Mouse (Mus musculus) intestine, postnatal 0 days (tissue): ENCODE measurements around the gene H2-T22. TPM values are rescaled to one million over a fixed set of nuclear protein-coding genes. Genes with fewer than 3 reads are reported as not detected.
A peak's percentile ranks its signal among the peaks of the same experiment; 100 is the strongest.

Source experiments
- ATAC-seq: fragments of 200-750 bp; cut with Nextera tagmentation; 2 replicates; pipeline ENCODE4 v1.8.0; 2017; ENCODE audit warnings: mild to moderate bottlenecking, moderate TSS enrichment, moderate library complexity
- H3K27ac ChIP-seq: fragments of 300-500 bp; sonication (generic); 2 replicates; pipeline ENCODE4 v1.5.1; 2014; ENCODE audit warnings: mild to moderate bottlenecking, low read depth, low read length, moderate library complexity
- H3K27me3 ChIP-seq: fragments of 300-500 bp; sonication (generic); replicated peaks from 2 replicates; pipeline ENCODE4 v1.6.1; 2014; ENCODE audit warnings: low read length, mixed read lengths; ENCODE audit not compliant: control insufficient read depth, insufficient read depth
- H3K36me3 ChIP-seq: fragments of 300-500 bp; sonication (generic); 2 replicates; pipeline ENCODE4 v1.6.1; 2014; ENCODE audit warnings: mild to moderate bottlenecking, moderate library complexity; ENCODE audit not compliant: control insufficient read depth, insufficient read depth
- H3K4me1 ChIP-seq: fragments of 300-500 bp; sonication (generic); replicated peaks from 2 replicates; pipeline ENCODE4 v1.6.1; 2014; ENCODE audit warnings: antibody characterized with exemption, low read length, mixed read lengths; ENCODE audit not compliant: control insufficient read depth, insufficient read depth
- H3K4me2 ChIP-seq: fragments of 300-500 bp; sonication (generic); replicated peaks from 2 replicates; pipeline ENCODE4 v1.6.1; 2014; ENCODE audit warnings: low read depth, mild to moderate bottlenecking, moderate library complexity
- H3K4me3 ChIP-seq: fragments of 300-500 bp; sonication (generic); 2 replicates; pipeline ENCODE4 v1.5.1; 2014; ENCODE audit warnings: low read depth, low read length
- H3K9ac ChIP-seq: fragments of 300-500 bp; sonication (generic); 2 replicates; pipeline ENCODE4 v1.6.1; 2014; ENCODE audit warnings: mild to moderate bottlenecking, low read depth, low read length
- H3K9me3 ChIP-seq: fragments of 300-500 bp; sonication (generic); 2 replicates; pipeline ENCODE4 v1.6.1; 2016; ENCODE audit warnings: mixed run types; ENCODE audit not compliant: control insufficient read depth
- CTCF ChIP-seq: sonication (generic); IDR thresholded peaks from 2 replicates; pipeline ENCODE4 v1.5.1; 2016; ENCODE audit warnings: low read depth, mild to moderate bottlenecking, control low read depth, antibody characterized with exemption, moderate library complexity
- WGBS: fragments of 180-500 bp; shearing (Covaris S2); extraction: QIAGEN DNeasy Blood & Tissue Kit; methylation state at CpG from one replicate; pipeline ENCODE4 v1.1.7; 2014; 5-methylcytosine and 5-hydroxymethylcytosine counted together
- polyA plus RNA-seq: library from polyadenylated mRNA; unstranded; fragments of >200 nt; fragmentation: Nextera tagmentation; extraction: Ambion mirVana; gene quantifications from 2 replicates; pipeline ENCODE4 v1.2.1, GENCODE M21; 2015

H2-T22 gene
- polyA plus RNA-seq, 1 experiment from 2014 or later, result 21.2 TPM

DNA sequence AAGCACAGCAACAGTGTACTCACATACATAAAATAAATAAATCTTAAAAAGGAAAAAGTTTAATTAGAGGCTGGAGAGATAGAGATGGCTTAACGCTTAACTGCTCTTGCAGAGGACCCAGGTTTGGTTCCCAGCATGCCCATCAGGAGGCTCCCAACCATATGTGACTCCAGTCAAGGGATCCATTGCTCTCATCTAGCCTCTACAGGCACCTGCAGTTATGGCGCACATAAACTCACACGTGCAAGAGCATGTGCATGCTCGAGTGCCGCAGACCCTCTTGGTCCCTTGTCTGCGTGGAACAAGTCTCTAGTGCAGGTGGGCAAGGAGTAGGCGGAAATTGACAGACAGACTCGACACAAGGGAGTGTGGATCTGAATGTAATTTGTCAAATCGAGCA, 20.4 kb downstream of the H2-T22 start:
- WGBS, result 97% methylated on average over 9 of the region's 9 CpGs
- 0 out of 2 replicates have a peak, but pooled peaks cover 3% of the 10 kb centered on the region for H3K4me1 ChIP-seq
- H3K4me2 ChIP-seq, result no peak overlapping the region
- no peak for ATAC-seq
- H3K27me3 ChIP-seq, result no peaks in the 10 kb centered on the region
- H3K36me3 ChIP-seq, result no peaks in the 10 kb centered on the region
- H3K9me3 ChIP-seq, result no peaks in the 10 kb centered on the region
- no peak overlapping the region for H3K27ac ChIP-seq
- no peak overlapping the region for H3K9ac ChIP-seq
- H3K4me3 ChIP-seq, result no peak overlapping the region
- TF ChIP-seq CTCF, result no peak

DNA sequence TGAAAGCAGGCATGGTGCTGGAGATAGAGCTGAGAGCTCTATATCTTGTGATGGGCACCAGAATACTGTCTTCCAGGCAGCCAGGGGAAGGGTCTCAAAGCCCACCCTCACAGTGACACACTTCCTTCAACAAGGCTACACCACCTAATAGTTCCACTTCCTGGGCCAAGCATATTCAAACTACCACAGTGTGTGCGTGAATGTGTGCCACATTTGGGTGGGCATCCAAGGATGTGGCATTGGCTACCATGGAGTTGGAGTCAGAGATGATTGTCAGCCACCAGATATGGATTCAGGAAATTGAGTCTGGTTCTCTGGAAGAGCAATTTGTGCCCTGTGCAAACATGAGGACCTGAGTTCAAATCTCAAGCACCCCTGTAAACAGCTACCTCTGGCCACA, 21.2 kb downstream of the H2-T22 start:
- Histone ChIP-seq H3K4me3 (no peak overlapping the region), H3K27me3 (no peaks in the 10 kb centered on the region), H3K4me2 (peak overlapping the region; percentile 60), H3K9ac (no peak overlapping the region), H3K36me3 (no peaks in the 10 kb centered on the region), H3K4me1 (0 out of 2 replicates have a peak, but pooled peaks cover 3% of the 10 kb centered on the region), H3K9me3 (no peaks in the 10 kb centered on the region), H3K27ac (peak overlapping the region; percentile 65; the same call in 1 of the 2 replicates)
- 88% methylated on average over 1 of the region's 1 CpGs for WGBS
- TF ChIP-seq CTCF, result no peak
- ATAC-seq, result no peak

DNA sequence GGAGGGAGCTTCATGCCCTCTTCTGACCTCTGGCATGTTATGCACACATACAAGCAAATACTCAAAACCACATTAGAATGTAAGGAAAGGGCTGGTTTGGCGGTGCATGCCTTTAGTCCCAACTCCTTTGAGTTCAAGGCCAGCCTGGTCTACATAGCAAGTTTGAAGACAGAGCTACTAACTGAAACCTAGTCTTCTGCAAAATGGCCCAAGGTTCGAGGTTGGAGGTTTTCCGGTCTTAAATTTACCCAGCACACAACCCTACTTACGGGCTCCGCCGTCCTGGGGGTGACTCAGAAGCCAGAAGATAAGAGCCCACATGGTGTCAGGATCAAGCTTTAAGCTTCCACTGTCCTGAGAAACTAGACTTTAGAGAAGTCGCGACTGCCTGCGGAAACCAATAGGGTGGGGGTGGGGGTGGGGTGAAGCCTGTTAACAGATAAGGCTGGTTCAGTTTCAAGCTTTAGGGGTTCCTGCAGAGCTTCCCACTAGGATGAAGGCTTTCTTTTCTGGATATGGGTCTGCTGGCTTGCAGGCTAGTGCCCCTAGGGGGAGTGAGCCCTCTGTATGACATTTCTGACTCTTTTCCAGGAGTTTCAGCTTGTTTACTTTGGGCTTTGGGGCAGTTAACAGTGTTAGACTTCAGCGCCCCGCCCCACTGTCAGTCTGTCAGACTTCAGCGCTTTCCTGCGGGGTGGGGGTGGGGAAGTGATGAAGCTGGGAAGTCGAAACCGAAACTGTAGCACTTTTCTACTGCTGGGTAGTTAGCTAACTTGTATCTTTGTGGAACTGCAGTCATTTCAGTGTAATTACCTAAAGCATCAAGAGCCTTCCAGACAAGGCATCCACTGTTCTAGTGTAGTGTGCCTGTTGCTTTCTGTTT, 22.1 kb downstream of the H2-T22 start, which contains the start of gene H2-T24:
H2-T24 (minus strand) TSS at position 370 of the 883 bp plus-strand sequence.
- peak; percentile 78 for ATAC-seq
- Histone ChIP-seq H3K4me2 (peak within 1 kb of the TSS; percentile 60), H3K36me3 (no peaks in the 10 kb centered on the region), H3K27me3 (no peaks in the 10 kb centered on the region), H3K4me3 (peak within 1 kb of the TSS; percentile 15; the same call in 1 of the 2 replicates), H3K9me3 (no peaks in the 10 kb centered on the region), H3K9ac (0 out of 2 replicates have a peak within 1 kb of the TSS, but pooled peaks have one; percentile 31), H3K27ac (peak within 1 kb of the TSS; percentile 65), H3K4me1 (0 out of 2 replicates have a peak, but pooled peaks cover 3% of the 10 kb centered on the region)
- TF ChIP-seq CTCF, result peak; percentile 57
- 21% methylated on average over 15 of the region's 15 CpGs for WGBS

DNA sequence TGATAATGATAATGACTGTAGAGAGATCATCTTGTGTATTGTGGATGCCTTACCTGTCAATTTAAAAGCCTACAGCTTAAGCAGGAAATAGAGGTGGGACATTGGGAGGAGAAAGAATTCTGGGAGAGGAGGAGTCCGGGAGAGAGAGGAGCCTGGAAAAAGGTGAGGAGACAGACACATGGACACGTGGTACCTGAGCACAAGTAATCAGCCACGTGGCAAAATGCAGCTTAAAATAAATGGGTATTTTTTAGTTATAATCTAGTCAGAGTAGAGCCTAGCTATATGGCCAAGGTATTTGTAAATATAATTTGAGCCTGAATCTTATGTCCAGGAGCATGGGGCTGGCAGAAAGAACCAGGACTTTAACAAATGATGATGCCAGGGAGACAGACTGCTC, 23.0 kb downstream of the H2-T22 start:
- H3K27ac ChIP-seq, result no peak overlapping the region
- no peak for ATAC-seq

DNA sequence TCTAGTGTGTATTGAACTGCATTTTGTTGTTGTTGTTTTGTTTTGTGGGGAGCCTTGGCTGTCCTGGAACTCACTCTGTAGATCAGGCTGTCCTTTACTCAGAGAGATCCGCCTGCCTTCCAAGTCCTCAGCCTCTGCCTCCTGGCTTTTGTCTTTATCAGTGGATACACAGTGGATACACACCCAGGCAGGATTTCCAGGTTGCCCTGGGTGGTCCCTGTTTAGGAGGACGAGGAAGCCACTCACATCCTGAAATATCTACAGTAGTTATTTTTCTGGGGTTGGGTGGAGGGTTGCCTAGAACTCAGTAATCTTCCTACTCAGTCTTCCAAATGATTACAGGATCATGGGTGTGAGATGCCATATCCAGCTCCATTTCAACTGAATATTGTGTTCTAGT, 23.6 kb downstream of the H2-T22 start:
- Histone ChIP-seq H3K4me1 (0 out of 2 replicates have a peak, but pooled peaks cover 3% of the 10 kb centered on the region), H3K36me3 (peaks cover 13% of the 10 kb centered on the region; the same call in 1 of the 2 replicates), H3K9me3 (no peaks in the 10 kb centered on the region), H3K9ac (no peak overlapping the region), H3K4me2 (no peak overlapping the region), H3K27ac (no peak overlapping the region), H3K27me3 (no peaks in the 10 kb centered on the region), H3K4me3 (no peak overlapping the region)
- TF ChIP-seq CTCF, result no peak
- 55% methylated on average over 2 of the region's 2 CpGs for WGBS
- ATAC-seq, result no peak

More for the DNA sequence above, 23.0 kb downstream of the H2-T22 start:
- 70% methylated on average over 3 of the region's 3 CpGs for WGBS
- Histone ChIP-seq H3K9me3 (no peaks in the 10 kb centered on the region), H3K4me3 (0 out of 2 replicates have a peak overlapping the region, but pooled peaks have one; percentile 15), H3K9ac (no peak overlapping the region), H3K4me1 (0 out of 2 replicates have a peak, but pooled peaks cover 3% of the 10 kb centered on the region), H3K36me3 (peaks cover 7% of the 10 kb centered on the region; the same call in 1 of the 2 replicates), H3K4me2 (peak overlapping the region; percentile 60), H3K27me3 (no peaks in the 10 kb centered on the region)
- TF ChIP-seq CTCF, result no peak

DNA sequence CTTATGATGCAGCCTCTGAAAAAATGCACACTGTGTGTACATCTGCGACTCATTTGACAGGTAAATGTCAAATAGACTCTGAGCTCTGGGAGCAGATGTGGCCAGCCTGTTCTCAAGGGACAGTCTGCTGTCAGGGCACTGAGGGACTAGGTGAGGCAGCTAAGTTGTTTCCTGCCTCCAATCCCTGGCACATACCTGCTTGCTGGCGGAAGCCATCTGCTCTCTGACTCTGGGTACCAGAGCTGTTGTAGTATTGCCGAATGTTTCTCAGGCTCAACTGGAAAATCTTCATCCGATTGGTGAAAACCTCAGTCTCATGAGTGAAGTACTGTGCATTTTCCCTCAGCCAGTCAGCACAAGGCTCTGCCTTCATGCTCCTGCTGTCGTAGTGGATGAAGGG, 25.5 kb downstream of the H2-T22 start:
- no peaks in the 10 kb centered on the region for H3K27me3 ChIP-seq
- no peaks in the 10 kb centered on the region for H3K9me3 ChIP-seq
- H3K9ac ChIP-seq, result no peak overlapping the region
- WGBS, result 85% methylated on average over 5 of the region's 5 CpGs
- H3K27ac ChIP-seq, result no peak overlapping the region; the same call in 1 of the 2 replicates
- no peak overlapping the region for H3K4me2 ChIP-seq
- H3K36me3 ChIP-seq, result peaks cover 13% of the 10 kb centered on the region; the same call in 1 of the 2 replicates
- no peak for ATAC-seq
- TF ChIP-seq CTCF, result no peak
- 0 out of 2 replicates have a peak, but pooled peaks cover 3% of the 10 kb centered on the region for H3K4me1 ChIP-seq
- H3K4me3 ChIP-seq, result no peak overlapping the region
